Mouse (Mus musculus) kidney, adult 11 months (tissue): ENCODE data around the gene Tacc3.

Experiments
- DNase-seq: peaks from one replicate; pipeline ENCODE4 v3.0.0; 2022

Tacc3 gene

GRCm38 (mm10) chr5:33657787-33658663 lies at the start of gene Tacc3, which contains the start of gene Tmem129:
Gene Tacc3, plus strand, starts transcription at chr5:33658128.
Gene Tmem129, minus strand, starts transcription at chr5:33658416.
- DNase-seq: peak; percentile 99

- DNase-seq: peak; percentile 27
These were observed 48.7 kb upstream of the Tacc3 start for GRCm38 (mm10) chr5:33609226-33609625.

GRCm38 (mm10) chr5:33611795-33612194 lies 46.1 kb upstream of the Tacc3 start:
- DNase-seq: no peak

GRCm38 (mm10) chr5:33614391-33614790 lies 43.5 kb upstream of the Tacc3 start:
- DNase-seq: no peak

- no peak for DNase-seq
These were observed 35.3 kb upstream of the Tacc3 start for GRCm38 (mm10) chr5:33622671-33623070.

- no peak for DNase-seq
These were observed 34.2 kb upstream of the Tacc3 start for GRCm38 (mm10) chr5:33623766-33624165.

GRCm38 (mm10) chr5:33627968-33628367 lies 30.0 kb upstream of the Tacc3 start:
- peak; percentile 26 for DNase-seq

- peak; percentile 54 for DNase-seq
These were observed 29.1 kb upstream of the Tacc3 start for GRCm38 (mm10) chr5:33628820-33629300.

- peak; percentile 99 for DNase-seq
These were observed 28.5 kb upstream of the Tacc3 start, which contains the start of the genes Fam53a and Gm9903 for GRCm38 (mm10) chr5:33629301-33629987. Gene Fam53a, minus strand, starts transcription at chr5:33629635. Gene Gm9903, plus strand, starts transcription at chr5:33629925.

- DNase-seq: no peak
These were observed 27.9 kb upstream of the Tacc3 start for GRCm38 (mm10) chr5:33630061-33630460.

- DNase-seq: no peak
These were observed 27.3 kb upstream of the Tacc3 start for GRCm38 (mm10) chr5:33630615-33631014.

- DNase-seq: no peak
These were observed 25.4 kb upstream of the Tacc3 start for GRCm38 (mm10) chr5:33632526-33632925.

- no peak for DNase-seq
These were observed 22.6 kb upstream of the Tacc3 start for GRCm38 (mm10) chr5:33635361-33635760.

GRCm38 (mm10) chr5:33637606-33638350 lies 20.1 kb upstream of the Tacc3 start:
- no peak for DNase-seq

- no peak for DNase-seq
These were observed 19.1 kb upstream of the Tacc3 start for GRCm38 (mm10) chr5:33638826-33639225.

- no peak for DNase-seq
These were observed 17.3 kb upstream of the Tacc3 start for GRCm38 (mm10) chr5:33640652-33641051.

- no peak for DNase-seq
These were observed 6.9 kb upstream of the Tacc3 start for GRCm38 (mm10) chr5:33651017-33651416.

GRCm38 (mm10) chr5:33651541-33651920 lies 6.4 kb upstream of the Tacc3 start:
- DNase-seq: no peak

GRCm38 (mm10) chr5:33651921-33652782 lies 5.8 kb upstream of the Tacc3 start, which contains the start of gene Slbp:
Gene Slbp, minus strand, starts transcription at chr5:33652574.
- peak; percentile 98 for DNase-seq

GRCm38 (mm10) chr5:33652783-33653173 lies 5.2 kb upstream of the Tacc3 start:
- DNase-seq: no peak

GRCm38 (mm10) chr5:33654424-33654823 lies 3.5 kb upstream of the Tacc3 start:
- DNase-seq: no peak
